Mouse (Mus musculus): ENCODE data around the gene Carns1.

The Carns1 gene

DNA sequence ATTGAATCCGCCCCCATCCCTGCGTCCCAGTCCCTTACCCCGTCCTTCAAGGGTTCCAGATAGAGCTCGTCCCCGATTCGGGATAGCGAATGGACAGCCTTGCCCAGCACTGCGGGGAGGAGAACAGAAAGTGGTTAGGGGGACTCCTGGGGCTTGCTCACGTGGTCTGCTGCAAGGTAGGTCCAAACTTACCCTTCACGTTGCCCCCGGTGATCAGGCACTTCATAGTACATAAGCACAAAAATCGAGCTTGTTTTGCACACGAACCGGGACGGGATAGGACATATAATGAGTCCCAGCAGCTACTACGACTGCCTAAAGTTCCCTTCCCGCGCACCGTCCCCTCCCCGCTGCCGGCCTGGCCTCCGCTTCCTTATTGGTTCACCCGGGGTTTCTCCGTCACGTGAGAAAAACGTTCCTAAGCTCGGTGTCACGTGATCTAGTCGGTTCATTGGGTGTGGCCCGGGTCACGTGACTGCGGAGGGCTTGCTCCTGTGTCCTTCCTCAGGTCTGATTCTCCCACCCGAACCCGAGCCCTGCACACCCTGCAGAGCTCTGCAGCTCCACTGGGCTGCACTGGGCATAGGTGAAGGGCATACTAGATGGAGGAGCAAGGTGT, 26.1 kb upstream of the Carns1 start, which contains the start of gene Rad9a:
TSS of gene Rad9a (minus strand) at position 372 of the 619 bp plus-strand sequence.
- DNase-seq (ENCODE audit: low spot score) = peak; percentile 93

DNA sequence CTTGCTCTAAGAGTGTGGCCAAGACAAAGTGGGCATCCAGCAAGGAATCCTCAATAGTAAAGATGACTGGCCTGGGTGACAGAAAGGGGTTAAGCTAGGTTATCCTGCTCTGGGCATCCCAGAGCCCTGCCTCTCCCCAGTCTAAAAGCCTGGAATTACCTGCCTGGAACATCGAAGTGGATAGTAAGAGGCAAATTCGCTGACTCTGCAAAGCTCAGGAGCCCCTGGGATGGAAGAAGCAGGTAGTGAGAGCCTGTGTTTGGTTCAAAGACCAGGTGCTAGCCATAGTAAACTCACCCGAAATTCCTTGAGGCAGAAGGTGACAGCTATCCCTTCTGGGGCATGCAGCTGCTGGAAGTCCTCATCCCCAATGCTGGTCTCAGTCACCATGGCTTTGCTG, 21.9 kb upstream of the Carns1 start:
- DNase-seq (ENCODE audit: low spot score) = no peak

DNA sequence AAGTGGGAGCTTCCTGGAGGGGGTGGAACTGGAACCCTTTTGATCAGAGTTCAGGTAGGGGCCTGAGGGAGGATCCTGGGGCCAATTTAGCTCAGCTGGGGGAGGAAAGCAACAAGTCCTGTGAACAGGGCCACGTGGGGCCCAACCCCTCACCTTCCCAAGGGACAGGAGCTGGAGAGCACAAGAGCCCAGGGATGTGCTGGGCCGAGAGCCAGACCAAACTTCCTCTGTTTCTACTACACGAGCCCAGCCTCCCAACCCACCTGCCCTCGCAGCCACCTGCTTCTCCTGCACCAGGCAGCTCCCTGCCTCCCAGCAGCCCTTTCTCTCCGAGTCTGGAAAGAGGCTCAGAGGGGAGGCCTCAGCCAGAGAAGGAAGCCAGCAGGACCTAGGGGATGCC, 21.3 kb upstream of the Carns1 start:
- no peak for DNase-seq (ENCODE audit: low spot score)

DNA sequence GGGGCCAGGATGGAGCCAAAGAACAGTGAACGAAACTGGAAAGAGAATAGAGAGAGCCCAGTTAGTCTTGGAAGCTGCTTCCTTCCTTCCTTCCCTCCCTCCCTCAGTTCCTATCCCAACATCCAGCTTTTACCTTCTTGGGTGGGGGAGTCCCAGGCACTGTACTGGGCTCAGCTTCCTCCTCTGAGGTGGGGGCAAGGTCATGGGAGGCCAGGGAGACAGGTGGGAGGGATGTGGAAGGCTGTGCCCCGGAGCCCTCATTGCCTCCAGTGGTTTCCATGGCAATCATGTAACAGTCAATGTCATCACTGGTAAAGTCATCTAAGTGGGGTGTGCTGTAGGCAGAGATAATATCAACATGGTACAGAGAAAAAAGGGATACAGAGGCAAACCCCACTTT, 20.8 kb upstream of the Carns1 start:
- DNase-seq (ENCODE audit: low spot score) = no peak

DNA sequence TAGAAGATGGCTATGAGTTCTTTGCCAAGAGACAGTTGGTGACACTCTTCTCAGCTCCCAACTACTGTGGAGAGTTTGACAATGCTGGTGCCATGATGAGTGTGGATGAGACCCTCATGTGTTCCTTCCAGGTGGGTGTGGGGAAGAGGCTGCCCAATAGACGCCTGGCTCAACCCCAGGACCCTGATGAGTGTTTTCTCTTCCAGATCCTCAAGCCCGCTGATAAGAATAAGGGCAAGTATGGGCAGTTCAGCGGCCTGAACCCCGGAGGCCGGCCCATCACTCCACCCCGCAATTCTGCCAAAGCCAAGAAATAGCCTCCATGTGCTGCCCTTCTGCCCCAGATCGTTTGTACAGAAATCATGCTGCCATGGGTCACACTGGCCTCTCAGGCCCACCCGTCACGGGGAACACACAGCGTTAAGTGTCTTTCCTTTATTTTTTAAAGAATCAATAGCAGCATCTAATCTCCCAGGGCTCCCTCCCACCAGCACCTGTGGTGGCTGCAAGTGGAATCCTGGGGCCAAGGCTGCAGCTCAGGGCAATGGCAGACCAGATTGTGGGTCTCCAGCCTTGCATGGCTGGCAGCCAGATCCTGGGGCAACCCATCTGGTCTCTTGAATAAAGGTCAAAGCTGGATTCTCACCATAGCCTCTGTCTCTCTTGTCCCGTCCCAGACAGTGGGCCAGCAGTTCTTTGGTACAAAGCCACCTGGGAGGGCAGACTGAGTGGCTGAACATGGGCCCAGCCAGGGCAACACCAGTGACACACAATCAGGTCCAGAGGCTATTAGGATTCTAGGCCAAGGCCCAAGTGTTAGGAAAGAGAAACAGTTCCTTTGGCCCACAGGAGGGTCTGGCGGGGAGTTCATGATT, 19.7 kb upstream of the Carns1 start:
- DNase-seq (ENCODE audit: low spot score) = no peak

DNA sequence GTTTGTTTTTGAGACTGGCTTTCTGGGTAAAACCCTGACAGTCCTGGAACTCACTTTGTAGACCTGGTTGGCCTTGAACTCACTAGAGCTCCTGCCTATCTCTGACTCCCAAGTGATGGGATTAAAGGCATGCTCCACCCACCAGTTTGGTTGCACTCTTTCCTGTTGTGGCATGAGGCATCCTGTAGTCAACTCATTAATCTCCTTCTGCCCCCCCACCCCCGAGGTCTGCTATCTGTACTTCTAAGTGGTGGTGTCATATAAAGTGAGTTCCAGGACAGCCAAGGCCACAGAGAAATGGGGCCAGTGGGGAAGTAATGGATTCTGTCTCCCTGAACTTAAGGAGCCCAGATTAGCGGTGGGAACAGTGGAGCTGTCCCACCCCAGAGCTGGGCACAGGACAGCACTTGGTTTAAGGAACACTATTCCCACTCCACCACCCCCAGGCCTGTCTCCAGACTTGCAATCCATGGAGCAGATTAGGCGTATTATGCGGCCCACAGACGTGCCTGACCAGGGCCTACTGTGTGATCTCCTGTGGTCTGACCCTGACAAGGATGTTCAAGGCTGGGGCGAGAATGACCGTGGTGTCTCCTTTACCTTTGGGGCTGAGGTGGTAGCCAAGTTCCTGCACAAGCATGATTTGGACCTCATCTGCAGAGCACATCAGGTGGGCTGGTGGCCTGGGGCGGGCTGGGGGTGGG, 18.9 kb upstream of the Carns1 start:
- no peak for DNase-seq (ENCODE audit: low spot score)

DNA sequence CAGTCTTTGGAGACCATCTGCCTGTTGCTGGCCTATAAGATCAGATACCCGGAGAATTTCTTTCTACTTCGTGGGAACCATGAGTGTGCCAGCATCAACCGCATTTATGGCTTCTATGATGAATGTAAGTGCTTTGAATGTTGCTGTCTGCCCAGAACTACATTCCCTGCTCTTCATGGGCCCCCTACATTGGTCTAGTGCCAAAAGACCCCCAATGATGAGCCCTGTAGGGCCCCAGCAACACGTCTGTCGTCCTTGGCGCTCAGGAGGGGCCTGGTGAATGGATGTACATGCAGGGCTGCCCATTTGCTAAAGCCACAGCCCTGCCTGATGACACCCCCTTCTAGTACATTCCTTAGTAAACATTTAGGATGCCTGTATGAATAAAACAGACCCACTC, 17.9 kb upstream of the Carns1 start:
- DNase-seq (ENCODE audit: low spot score) = no peak

DNA sequence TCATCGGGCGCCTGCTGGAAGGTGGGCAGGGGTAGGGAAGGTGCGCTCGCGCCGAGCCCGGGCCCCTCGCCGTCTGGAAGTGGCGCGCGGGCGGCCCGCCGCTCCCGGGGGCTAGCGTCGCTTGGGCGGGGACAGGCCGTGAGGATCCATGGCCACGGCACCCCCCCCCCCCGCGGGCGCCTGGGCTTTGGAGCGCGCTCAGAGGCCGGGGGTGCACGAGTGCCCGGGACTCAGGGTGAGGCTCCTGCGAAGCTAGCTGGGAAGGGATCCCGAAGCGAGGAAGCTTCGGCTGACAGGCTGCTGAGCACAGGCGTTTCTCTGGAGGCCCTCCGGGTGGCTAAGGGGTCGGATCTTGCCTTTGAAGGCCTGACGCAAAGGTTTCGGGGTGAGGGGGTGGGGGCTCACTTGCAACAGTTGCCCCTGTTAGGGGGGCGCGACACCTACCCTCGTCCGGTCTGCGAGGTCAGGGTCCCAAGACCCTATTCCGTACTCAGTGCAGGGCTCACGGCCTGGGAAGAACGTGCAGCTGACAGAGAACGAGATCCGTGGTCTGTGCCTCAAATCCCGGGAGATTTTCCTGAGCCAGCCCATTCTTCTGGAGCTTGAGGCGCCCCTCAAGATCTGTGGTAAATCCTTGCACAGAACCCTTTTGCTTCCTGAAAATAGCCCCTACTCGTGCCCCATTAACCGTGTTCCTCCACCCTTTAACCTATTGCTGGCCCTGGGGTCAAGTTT, 17.1 kb upstream of the Carns1 start:
- DNase-seq (ENCODE audit: low spot score) = no peak

DNA sequence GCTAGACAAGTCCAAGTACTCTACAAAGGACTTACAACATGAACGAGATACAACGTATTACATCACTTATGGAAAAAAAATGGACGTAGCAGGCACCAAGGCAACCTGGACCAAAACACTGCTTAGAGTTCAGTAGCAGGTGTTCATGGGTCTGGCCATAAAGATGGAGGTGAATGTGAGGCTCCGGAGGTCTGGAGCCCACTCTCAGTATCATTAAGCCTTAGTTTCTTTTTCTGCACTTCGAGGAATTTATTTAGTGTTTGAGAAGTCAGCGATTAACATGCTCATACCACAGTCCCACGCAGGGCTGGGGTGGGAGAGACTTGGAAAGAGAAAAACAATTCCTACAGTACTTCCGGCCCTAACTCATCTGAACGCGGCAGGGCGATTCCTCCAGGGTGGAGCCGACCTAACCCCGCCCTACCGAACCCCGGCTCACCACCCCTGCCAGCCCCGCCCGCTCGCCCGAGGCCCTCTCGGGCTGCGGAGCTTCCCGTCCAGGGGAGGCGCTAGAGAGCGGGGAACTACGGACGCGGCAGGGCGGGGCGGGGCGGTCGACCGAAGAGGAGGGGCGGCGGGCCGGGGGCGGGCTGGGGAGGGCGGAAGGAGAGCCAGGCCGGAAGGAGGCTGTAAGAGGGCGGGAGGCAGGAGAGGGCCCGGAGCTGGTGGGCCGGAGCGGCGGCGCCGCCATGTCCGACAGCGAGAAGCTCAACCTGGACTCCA, 16.4 kb upstream of the Carns1 start, which contains the start of gene Ppp1ca:
TSS of gene Ppp1ca (plus strand) at position 538 of the 723 bp plus-strand sequence.
- peak; percentile 93 for DNase-seq (ENCODE audit: low spot score)

DNA sequence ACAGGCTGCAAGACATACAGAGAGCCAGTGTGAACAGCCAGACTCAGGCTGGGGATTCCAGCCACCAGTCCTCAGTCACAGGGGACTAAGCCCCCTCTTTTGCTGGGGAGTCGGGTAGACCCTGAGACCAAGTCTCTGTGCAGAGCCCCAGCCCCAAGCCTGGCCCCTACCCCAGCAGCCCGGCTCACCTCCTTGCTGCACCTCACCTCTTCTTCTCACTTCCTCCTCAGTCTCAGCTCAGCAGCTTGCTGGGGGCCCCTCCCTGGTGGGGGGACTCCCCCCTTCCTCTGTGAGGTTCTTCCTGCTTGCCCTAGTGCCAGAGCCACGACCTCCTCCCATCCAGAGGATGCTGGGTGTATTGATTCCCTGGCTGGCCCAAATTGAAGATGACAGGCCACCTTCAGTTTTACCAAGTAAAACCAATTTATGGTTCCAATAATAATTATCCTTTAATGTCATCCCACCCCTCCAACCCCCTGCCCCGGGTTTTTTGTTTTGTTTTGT, 15.6 kb upstream of the Carns1 start, which contains the start of gene Tbc1d10c:
TSS of gene Tbc1d10c (minus strand) at position 454 of the 504 bp plus-strand sequence.
- DNase-seq (ENCODE audit: low spot score) = no peak

DNA sequence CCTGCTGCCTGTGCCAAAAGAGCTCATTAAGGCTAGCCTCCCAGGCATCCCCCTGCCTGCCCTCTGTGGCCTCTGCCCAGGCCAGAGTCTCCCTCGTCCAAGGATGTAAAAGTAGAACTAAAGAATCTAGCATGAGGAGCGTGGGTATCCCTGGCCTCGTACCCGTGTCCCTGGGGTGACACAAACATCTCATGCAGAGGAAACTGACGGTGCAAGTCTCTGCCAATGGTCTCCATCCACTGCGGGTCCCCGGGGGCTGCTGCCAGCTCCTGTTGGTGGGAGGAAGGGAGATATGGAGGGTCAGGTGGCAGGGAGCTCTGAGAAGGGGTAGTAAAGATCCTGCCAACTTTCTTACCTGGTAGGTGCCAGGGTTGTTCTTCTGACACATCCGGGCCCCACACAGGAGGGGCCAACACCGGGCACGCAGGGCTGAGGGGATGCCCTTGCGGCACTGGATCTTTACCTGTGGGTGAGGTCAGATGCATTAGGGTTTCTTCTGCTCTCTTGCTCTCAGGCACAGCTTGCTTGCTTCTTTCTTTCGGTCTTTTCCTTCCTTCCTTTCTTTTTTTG, 13.9 kb upstream of the Carns1 start:
- no peak for DNase-seq (ENCODE audit: low spot score)

DNA sequence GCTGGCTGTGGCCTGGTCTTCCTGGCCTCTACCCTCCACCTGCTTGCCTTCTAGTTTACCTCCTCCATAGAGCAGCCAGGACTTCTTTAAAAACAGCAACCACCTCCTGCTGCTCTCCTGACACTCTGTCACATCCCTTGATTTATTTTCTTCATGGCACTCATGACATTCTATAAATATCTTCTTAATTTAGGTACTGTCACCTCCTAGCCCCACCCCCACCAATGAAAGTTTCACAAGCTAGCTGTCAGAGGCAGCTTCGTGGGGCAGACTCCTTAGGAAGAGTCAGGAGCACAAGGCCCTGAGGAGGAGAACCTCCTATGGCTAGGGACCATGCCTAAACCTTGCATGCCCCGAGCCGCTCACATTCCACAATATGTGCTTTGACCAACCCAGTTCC, 12.0 kb upstream of the Carns1 start:
- DNase-seq (ENCODE audit: low spot score) = no peak

DNA sequence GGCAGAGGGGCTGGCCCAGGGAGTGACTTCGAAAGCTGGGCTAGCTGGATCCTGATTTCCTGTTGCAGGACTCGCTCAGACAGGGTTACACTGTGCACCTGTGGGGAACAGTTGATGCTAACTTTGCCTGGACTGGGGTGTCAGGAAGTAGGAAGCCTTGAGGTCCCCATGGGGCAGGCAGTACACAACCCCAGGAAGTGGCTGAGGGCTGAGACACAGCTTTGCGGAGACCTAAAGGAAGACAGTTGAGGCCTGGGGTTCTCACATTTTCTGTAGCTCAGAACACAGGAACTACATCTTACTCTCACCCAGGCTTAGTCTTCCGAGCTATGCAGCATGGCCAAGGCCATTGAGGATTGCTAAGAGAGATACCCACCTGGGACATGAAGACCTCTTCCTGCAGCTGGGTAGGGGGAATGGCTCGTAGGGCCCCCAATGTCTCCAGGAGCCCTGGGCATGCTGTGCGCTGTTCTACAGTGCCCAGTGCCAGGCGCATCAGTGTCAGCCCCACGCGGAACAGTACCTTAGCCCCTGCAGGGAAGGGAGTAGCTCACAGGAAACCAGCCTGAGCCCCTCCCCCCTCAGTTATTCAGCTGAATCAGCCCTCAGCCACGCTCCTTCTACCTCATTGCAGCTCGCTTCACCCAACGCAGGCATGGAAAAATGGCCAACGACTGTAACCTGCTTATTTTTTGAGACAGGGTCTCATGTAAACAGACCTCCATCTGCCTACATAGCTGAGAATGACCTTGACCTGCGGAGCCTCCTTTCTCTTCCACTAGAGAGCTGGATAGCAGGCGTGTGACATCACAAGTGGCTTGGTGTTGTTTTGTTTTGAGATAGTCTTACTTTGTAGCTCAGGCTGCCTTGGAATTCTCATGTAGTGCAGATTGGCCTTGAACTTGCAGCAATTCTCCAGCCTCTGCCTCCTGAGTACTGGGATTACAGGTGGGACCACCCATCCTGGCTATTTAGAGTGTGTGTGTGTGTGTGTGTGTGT, 10.0 kb upstream of the Carns1 start:
- no peak for DNase-seq (ENCODE audit: low spot score)

DNA sequence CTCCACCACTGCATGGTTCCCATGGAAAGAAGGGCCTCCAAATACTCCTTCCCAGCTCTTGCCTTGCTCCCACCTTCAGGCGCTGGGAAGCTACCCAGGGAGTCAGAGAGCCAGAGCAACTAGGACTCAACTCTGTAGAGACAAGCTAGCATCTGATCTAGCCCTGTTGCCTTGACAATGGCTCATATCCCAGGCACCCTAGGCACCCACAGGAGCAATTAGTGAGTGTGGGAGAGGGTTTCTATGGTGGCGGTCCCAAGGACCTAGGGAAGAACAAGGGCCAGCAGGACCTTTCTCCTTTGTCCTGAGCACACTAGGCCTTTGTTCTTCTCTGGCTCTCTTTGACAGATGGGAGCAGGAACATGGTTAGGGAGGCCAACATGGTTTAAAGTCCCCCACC, 8.4 kb upstream of the Carns1 start:
- DNase-seq (ENCODE audit: low spot score) = no peak

DNA sequence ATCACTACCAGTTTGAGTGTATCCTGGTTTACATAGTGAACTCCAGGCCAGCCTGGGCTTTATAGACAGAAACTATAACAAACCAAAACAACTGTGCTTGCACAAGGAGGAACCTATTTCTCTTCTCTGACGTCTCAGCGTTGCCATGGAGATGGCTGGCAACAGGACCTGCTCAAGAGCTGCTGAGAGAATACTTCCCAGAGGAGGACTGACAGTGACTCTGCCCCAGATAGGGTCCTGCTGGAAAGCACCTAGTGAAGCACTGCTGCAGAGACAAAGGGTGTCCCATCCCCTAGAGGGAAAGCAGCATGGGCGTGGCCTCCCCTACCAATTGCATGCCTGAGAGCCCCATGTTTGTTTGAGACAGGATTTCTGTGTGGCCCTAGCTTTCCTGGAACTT, 6.6 kb upstream of the Carns1 start:
- DNase-seq (ENCODE audit: low spot score) = peak; percentile 63

DNA sequence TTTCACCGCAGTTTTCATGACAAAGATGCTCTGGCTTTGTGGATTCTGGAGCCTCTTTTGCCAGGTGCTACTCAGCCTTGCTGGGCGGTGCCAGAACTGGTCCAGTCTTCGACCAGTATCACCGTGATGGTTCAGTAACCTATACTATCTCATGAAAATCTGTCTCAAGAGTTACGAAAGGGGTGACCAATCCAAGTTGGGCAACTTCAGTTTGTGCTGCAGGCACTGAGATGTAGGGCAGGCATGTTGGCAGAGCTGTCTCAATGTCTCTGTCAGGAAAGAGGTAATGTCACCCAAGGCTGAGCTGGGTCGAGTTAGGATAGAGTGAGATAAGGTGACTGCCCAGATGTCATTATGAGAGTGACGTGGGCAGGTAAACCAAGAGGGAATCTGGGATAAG, 5.1 kb upstream of the Carns1 start:
- no peak for DNase-seq (ENCODE audit: low spot score)

DNA sequence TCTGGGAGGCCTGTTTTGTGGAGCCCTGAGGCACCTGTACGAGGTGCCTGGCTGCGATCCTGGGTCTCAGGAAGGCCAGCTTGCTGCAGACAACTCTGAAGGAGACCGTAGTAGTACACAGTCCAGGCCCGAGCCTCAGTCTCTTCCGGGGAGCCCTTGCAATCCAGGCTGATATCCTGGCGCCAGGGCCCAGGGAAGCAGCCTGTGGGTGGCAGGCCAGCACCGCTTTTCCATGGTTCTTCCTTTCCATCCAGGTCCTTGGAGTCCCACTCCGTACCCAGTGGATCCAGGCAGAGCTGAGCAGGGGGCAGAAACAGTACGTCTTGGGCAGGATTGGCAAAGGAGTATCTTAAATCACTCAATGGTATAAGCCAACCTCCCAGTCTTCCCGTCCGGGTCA, 2.4 kb downstream of the Carns1 start:
- no peak for DNase-seq (ENCODE audit: low spot score)

DNA sequence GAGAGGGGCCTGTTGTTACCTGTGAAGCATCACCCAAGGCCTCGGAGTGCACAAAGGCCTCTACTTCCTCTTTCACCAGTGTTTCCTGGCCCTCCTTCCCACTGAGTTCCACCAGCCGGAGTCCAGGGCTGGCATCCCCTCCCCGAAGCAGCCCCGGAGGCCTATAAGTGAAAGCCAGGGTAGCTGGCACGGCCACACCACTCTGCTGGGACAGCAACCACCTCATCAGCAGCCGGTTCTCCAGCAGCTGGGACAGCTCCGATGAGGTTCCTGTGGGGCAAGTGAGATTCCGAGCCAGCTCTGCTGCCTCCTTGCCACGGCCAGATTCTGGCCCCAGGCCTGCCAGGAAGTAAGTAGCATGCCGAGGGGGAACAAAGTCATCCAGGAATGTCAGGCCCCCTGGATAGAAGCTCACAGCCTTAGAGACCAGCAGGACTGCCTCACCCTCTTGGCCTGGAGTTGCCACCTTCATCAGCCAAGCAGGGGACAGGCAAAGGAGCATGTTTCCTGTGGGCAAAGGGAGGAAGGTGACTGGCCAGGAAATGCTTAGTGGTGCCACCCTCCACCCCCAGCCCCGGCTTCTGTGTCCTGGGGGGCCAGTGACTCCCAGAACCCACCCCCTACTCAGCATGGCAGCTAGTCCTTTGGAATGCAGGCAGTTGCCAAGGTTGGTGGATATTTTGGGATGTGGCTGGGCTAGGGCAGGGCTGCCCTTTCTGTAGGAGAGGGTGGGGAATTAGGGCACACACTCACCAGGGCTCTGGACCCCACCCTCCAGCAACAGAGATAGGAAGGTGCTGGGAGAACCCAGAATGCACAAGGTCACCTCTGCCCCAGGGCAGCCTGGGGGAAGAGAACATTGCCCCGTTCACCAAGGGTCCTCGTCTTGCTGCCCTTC, 3.6 kb downstream of the Carns1 start:
- DNase-seq (ENCODE audit: low spot score) = no peak

Measured in ovary, adult 18-20 months (tissue).